Mouse (Mus musculus) kidney, postnatal 14 days (tissue): Measurements from ENCODE around the gene Gm20498.
"Not testable (repeated sequence)": the region's sequence is repeated elsewhere in the genome, so short reads cannot be mapped to it uniquely, and the experiment has no call there.

Experiments used
- DNase-seq: peaks from one replicate; pipeline ENCODE4 v3.0.0; 2022; ENCODE audit warnings: mixed read lengths

Gm20498 gene

DNA sequence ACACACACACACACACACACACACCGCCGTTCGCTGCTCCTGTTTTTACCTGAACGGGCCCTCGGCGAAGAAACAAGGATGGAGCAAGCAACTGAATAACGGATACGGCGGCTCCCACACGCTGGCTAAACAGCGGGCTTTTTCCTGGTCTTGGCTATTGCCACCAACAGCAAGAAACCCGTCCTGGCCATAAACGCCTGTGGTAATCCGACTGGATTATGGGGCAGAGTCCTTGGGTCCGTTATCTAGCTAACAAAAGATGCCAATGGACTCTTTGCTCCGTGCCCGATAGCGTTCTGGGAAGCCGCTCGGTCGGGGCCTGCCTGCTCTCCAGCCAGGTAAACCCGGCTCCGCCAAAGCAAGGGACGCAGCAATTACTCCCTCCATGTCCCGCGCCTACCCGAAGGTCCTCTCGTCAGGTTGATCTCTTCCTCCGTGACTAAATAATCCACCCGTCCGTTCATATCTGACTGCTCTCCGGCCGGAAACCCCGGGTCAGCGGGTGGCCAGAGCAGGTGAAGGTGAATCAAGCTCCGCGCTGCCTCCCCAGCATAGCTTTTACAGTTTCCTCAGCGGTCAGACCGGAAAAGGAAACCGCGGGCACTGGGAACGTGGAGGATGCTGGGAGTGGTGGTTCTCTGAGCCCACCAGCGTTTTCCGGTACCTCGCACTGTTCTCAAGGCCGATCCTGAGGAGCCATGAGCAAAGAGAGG lies at the start of gene Gm20498, which contains the start of gene Synj2bp:
Gm20498 (minus strand) TSS at position 590 of the 713 bp plus-strand sequence.
Synj2bp (minus strand) TSS at position 596 of the 713 bp plus-strand sequence.
- peak; percentile 90 for DNase-seq

DNA sequence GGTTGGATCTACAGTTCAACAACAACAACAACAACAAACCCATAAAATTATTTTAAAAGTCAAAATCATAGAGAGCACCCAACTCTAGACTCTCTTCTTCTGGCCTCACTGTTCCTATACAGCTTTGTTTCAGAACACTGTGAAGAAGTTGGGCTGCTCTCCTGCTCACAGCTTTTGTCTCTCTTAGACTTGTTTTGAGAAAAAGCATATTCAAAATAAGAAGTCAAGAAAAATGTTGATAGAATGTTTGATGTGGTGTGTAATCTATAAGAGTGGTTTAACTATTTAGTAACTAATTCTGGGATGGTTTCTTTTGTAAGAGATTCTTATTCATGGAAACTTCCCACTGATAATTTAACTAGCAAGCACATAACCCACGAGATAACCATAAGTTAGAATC lies 35.7 kb upstream of the Gm20498 start, which contains the start of gene Adam21:
Adam21 (minus strand) TSS at position 101 of the 400 bp plus-strand sequence.
- DNase-seq, result no peak

DNA sequence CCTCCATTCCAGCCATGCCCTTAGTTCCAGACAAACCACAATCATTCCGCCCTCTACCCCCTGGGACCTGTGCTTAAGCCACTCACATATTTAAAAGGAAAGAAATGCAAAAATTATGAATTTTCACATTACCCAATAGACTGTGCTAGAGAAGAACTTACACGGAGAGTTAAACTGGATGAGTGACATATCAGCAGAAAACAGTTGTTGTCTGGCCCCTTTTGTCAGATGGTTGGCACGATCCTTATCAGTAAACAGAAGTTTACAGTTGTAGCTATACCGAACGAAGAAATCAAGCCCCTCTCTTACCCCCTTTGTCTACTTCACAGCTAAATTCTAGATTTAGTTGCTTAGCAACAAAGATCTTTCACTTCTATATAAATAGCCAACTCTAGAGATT lies 35.2 kb upstream of the Gm20498 start:
- DNase-seq, result no peak

DNA sequence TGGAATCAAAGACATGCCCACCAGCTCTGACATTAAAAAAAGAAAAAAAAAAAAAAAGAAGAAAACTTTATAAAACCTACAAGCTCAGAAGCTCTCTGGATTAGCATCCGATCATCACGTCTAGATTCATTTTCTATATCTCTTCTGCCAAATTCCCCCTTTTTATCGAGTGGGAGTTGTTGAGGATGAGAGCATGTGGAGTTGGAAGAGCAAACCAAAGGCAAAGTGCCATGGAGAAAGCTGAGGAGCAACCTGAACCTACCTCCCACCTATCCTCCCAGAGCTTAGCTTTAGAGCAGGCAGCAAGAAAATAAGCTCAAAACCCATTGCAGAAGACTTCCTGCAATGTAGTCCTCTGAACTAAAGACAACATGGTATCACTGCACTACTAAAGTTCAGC lies 31.5 kb upstream of the Gm20498 start:
- DNase-seq, result no peak

DNA sequence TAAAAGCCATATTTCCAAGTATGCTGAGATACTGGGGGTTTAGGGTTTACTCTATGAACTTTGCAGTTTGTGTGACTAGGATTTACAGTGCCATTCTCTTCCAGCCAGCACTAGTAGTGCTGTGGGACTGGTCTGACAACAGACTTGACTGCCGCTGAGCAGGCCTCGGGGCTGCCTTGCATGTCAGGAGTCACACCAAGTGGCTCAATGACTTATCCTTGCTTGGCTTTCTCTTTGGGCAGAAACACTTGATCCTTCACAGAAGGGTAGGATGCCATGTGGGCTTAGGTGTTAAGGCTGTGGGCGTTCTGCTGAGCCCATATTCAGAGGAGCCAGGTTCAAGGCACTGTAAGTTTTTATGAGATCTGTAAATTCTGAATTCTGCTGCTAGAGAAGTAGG lies 16.6 kb upstream of the Gm20498 start:
- DNase-seq, result no peak

DNA sequence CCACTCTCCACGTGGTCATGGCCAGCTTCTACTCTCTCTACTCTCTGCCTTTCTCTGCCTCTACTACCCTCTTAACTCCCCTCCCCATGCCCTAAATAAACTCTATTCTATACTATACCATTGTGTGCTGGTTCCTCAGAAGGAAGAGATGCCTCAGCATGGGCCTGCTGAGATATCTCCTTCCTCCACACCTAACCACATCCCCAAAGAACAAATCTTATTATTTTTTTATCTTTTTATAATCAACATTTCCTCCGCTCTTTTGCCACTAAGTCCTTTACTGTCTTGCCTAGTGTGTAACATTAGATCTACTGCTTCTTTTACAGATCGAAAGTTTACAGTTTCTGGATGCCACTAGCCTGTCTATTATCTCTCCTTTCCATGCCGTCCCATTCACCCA lies 14.5 kb upstream of the Gm20498 start:
- DNase-seq, result no peak

DNA sequence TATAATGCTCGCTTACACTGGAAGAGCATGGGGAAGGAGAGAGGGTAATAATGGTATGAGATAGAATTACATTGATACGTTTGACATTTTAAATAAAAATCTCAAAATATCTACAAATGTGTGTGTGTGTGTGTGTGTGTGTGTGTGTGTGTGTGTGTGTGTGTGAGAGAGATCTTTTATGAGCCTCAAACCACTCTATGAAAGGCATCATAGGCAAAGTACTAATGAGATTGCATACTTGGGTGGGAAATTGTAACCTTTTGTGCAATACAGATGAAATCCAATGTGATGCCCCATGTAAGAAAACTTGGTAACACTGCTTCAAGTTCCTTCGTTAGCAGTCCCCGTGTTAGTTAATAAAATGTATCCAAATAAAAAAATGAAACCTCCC lies 319 bp upstream of the Gm20498 start:
- DNase-seq, result no peak

DNA sequence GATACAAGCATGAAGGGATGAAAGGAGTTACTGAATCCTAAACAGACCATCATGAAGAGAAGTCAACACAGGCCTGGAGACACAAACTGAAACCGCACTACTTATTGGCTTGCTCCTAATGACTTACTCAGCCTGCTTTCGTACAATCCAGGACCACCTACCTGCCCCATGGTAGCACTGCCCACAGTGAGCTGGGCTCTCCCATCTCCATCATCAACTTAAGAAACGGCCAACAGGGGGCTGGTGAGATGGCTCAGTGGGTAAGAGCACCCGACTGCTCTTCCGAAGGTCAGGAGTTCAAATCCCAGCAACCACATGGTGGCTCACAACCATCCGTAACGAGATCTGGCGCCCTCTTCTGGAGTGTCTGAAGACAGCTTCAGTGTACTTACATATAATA lies 2.1 kb downstream of the Gm20498 start:
- DNase-seq, result not testable (repeated sequence)

DNA sequence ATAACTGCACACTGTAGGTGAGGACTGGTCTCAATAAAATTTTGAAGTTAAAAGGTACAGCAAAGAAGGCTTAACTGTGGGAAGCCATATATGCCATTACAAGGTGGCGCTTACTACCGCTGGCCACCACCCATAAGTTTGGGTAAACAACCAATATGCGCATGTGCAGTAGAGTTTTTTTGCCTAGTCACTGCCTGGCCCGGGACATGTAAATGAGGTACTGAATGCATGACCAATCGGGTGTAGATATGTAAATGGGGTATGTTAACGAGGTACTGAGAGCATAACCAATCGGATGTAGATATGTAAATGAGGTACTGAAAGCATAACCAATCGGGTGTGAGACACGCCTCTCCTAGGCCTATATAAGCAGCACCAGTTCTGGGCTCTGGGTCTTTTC lies 35.8 kb downstream of the Gm20498 start:
- DNase-seq, result not testable (repeated sequence)

DNA sequence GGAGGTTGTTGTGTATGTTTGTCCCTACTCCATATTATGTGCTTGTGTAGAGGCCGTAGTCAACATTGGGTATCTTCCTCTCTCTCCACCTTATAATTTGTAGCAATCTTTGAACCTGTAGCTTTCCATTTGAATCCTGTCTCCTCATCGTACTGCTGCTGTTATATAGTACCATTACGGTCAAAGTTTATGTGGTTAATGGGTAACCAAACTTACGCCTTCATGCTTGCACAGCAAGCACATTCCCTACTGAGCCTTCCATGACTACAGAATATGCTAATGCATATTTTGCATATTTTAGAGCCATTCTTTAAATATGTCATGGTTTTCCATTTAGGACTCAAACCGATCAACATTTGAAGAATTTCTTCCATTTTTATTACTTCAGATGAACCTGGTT lies 42.2 kb downstream of the Gm20498 start:
- peak; percentile 12 for DNase-seq

DNA sequence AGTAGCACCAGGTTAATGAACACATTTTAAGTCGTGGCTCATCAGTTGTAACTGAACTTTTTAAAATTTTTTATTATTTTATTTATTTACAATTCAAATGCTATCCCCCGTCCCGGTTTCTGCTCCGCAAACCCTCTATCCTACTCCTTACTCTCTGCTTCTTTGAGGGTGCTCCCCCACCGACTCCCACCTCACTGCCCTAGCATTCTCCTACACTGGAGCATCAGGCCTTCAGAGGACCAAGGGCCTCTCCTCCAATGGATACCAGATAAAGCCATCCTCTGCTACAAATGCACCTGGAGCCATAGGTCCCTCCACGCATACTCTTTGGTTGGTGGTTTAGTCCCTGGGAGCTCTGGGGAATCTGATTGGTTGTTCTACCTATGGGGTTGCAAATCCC lies 47.4 kb downstream of the Gm20498 start:
- no peak for DNase-seq

DNA sequence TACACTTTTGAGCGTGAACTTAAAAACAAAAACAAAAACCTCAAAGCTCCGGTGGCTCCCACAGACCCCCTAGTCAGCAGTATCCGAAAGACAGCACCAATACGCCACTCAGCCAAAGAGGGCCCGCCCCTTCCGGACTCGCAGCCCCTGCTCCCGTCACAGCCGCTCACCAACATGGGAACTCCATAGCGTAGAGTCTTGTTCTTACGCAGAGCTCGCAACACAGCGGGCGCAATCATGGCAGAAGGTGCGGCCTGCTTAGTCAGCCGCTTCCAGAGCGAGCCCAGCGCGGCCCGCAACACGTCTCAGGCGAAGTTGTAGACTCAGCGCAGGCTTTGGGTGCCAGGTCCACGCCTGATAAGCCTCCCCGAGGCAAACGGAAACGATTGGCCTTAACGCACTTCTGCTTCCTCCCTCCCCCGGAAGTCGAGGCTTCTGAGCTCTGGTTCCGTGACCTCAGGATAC lies 47.9 kb downstream of the Gm20498 start, which contains the start of gene Cox16:
Cox16 (minus strand) TSS at position 401 of the 465 bp plus-strand sequence.
- DNase-seq, result peak; percentile 91

DNA sequence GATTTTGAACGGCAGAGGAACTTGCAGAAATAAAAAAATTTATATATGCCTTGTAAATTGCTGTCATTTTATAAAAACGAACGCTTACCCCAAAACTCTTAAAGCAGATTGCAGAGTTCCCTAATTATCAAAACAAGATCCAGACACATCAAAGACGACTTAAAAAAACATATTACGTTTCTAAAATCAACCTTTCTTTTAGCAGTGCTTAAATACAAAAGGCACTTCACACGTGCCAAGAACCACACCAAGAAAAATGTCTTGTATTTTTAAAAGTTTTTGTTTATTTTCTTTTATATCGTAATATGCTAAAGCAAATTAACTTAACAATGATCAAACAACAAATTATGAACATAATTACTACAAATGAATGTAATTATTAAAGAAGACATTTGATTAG lies 48.5 kb downstream of the Gm20498 start:
- no peak for DNase-seq

DNA sequence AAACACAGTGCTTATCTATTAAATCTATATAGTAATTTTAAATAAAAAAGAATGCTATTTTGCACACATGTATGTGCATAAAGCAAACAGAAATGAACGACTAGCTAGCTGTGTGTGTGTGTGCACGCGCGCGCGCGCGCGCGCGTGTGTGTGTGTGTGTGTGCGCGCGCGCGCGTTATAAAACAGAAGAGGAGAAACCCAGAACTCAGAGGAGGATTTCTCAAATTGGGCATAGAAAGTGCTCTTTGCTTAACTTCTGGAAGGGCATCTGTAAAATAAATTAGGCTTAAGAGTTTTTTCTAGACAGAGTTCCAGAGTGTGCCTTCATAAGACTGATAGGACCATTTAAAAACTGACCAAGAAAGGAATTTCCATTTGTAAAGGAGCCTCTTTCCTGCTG lies 49.0 kb downstream of the Gm20498 start:
- DNase-seq, result no peak

DNA sequence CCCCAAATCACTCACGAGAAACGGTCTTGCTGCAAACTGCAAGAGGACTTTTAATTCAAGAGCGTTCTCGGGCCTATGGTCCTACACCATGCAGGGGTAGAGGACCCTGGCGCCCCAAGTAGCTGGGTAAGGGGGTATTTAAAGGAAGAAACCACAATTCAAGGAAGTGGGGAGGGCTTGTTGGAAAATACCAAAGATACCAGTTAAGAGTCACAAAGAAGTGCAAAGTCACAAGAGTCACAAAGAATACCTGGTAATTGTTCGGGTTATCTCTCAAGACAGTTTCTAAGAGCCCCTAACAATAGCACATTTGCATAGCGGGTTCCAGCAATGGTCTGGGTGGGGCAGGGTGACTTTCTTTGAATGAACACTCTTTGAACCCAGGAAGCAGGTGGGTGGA lies 73.7 kb downstream of the Gm20498 start:
- not testable (repeated sequence) for DNase-seq

DNA sequence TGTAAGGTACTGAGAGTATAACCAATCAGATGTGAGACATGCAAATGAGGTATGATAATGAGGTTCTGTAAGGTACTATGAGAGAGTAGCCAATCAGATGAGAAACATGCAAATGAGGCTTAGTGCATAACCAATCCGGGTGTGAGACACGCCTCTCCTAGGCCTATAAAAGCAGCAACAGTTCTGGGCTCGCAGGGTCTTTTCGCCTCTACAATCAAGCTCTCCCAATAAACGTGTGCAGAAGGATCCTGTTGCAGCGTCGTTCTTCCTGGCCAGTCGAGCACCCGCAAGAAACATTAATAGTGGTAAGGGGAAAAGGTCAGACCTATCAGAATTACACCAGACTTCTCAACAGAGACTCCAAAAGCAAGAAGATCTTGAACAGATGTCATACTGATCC lies 93.7 kb downstream of the Gm20498 start:
- DNase-seq, result not testable (repeated sequence)

DNA sequence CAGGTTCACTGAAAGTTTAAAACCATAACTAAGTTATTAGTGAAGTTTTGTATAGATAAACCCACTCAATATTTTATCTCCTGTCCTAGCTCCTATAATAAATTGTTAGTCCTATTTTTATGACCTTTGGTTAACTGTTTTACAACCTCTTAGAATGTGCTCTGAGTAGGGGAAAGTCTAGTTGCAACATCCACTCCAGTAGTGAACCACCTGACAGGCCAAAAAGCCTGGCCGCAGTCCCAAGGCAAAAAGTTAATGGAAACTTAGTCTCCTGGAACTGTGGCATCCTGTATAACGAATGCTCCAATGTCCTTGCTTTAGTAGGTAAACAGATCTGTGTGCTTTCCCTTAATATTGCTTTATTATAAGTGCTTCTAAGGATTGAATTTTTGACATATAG lies 97.9 kb downstream of the Gm20498 start:
- DNase-seq, result not testable (repeated sequence)

DNA sequence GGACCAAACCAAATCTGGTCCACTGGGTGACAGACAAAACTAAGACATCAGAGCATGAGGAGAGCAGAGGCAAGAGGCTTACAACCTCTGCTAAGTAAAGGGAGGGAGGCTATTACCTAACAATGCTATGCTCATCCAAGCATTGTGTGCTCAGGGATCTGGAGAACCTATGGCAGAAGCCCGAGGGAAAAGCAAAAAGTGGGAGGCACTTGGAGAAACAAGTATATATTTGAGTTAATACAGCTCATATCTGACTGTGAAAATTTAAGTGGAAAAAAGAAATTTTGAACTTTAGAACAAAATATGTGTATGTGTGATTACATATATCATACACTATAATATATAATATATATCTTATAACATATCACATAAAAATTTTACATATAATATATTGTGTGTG lies 110.9 kb downstream of the Gm20498 start, which contains the start of gene Adam4:
Adam4 (minus strand) TSS at position 101 of the 400 bp plus-strand sequence.
- no peak for DNase-seq

DNA sequence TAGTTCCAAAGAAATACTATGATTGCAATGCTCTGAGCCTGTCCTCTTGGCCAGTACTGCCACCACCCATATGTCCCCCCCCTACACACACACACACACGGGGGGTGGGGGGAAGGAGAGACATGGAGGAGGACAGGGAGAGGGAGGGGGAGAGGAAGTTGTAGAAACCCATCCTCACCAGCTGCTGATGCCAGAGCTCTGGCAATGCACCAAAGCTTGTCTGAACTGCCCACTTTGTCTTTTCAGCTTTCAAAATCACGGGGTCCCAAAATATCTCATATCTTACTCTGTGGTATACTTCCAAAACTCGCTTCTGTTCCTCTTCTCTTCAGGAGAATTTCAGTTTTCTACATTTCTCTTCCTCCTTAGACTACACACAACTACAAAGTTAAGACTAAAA lies 119.5 kb downstream of the Gm20498 start:
- no peak for DNase-seq

DNA sequence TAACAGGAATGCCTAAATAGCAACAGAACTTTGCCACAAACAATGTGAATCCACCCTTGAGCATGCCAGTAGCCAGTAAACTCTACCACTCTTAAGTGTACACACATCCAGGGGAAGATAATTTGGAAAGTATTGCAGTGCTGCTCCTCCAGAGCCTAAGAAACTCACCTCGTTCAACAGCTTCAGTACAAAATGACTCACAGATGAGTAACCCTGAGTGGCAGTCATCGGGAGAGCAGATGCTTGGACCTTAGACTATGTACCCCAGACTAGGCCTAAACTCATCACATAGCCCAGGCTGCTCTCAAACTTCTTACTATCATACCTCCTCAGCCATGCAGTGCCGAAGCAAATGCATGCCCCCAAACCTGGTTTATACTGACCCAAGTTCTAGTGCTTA lies 123.7 kb downstream of the Gm20498 start:
- DNase-seq, result no peak

DNA sequence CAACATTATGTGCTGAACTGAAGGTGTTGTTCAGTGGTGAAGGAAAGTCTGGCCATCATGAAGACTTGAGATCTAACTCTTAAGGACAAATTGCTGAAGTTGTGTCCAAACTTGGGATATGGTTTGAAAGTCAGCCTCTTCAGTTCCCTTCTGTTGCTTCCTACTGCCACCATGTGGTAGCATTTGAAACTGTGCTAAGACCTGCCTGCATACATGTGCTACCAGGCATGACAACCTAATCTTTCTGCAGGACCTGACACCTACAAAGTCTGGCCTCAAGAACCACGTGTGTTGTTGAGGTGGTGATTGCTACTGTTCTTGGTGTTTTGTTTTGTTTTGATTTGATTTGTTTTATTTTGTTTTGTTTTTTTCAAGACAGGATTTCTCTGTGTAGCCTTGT lies 130.5 kb downstream of the Gm20498 start:
- DNase-seq, result peak; percentile 68

DNA sequence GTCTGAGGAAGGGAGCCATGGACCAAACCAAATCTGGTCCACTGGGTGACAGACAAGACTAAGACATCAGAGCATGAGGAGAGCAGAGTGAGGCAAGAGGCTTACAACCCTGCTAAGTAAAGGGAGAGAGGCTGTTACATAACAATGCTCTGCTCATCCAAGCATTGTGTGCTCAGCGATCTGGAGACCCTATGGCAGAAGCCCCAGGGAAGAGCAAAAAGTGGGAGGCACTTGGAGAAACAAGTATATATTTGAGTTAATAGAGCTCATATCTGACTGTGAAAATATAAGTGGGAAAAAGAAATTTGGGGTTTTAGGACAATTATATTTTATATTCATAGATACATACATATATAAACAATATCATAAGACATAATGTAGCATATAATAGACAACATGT lies 153.3 kb downstream of the Gm20498 start, which contains the start of gene Gm4787:
Gm4787 (minus strand) TSS at position 101 of the 400 bp plus-strand sequence.
- DNase-seq, result not testable (repeated sequence)

DNA sequence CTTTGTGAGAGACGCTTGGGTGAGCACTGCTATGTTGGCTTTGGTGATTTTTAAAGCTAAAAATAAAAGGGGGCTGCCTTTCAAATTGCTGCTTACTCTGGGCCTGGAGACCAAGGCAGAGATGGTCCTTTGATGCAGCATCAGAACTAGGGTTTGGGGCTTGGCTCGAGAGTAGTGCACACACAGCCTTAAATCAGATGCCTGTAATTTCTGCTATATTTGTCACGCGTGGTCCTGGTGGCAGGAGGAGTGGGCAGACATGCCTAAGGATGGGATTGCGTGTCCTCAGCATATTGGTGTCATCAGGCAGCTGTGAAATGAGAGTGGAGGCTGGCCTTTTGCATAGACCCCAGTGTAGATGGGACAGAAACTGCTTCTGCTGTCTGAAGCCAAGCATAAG lies 198.9 kb downstream of the Gm20498 start:
- DNase-seq, result no peak

DNA sequence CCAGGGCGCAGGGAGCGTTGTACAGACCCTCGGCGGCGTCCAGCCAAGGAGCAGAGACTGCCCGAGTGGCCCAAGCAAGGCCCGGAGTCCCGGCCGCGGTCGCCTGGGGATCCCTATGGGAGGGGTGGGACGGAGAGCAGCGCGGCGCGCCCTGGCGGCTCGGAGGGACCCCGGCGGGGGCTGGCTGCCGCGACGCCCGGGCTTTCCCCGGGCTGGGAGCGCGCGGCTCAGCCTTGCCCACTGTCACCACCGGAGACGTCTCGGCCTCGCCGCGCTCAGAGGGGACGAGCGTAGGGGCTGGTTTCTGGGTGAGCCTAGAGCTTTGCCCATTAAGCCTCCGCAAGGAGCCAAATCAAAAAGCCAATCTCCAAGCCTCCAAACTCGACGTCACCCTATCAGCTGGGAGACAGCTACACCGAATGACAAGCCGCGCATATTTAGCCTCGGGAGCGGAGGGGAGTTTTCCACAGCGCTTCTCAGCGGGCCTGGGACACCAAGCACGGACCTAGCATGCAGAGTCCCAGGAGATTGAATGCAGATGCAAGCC lies 199.8 kb downstream of the Gm20498 start, which contains the start of gene Slc8a3:
Slc8a3 (minus strand) TSS at position 306 of the 547 bp plus-strand sequence.
- peak; percentile 7 for DNase-seq
